Mouse (Mus musculus) CH12.LX (cell line): ENCODE data around the gene Nphp4. TPM values are rescaled to one million over a fixed set of nuclear protein-coding genes. Genes with fewer than 3 reads are reported as not detected.

Experiments used
- DNase-seq: peaks from one replicate; pipeline ENCODE4 v3.0.0-alpha.2; 2013; ENCODE audit errors: extremely low read depth
- H3K27ac ChIP-seq: 2 replicates; pipeline ENCODE4 v1.5.1; 2012; ENCODE audit warnings: low read depth, mild to moderate bottlenecking, control low read depth, moderate library complexity; ENCODE audit not compliant: insufficient read depth
- H3K27me3 ChIP-seq: replicated peaks from 2 replicates; pipeline ENCODE3; 2012; ENCODE audit warnings: inconsistent platforms
- H3K36me3 ChIP-seq, 2 experiments: replicated peaks in 1 of 2; 2 replicates each; pipeline versions ENCODE3 to v1.6.1; 2012; ENCODE audit warnings: inconsistent platforms in 1 of 2, low read length in 1 of 2, mild to moderate bottlenecking in 1 of 2, mixed read lengths in 1 of 2, moderate library complexity in 1 of 2; ENCODE audit not compliant: control insufficient read depth in 1 of 2, insufficient read depth in 1 of 2
- H3K4me1 ChIP-seq, 2 experiments: 2 replicates each; pipeline ENCODE4 v1.6.1; 2012; ENCODE audit warnings: inconsistent platforms in 1 of 2, moderate library complexity in 1 of 2; ENCODE audit not compliant: insufficient read depth in 2 of 2, control insufficient read depth in 1 of 2
- H3K4me2 ChIP-seq: 2 replicates; pipeline ENCODE4 v1.6.1; 2012; ENCODE audit warnings: low read depth, mild to moderate bottlenecking, control low read depth; ENCODE audit not compliant: poor library complexity, insufficient read depth, severe bottlenecking
- H3K4me3 ChIP-seq, 3 experiments: fragments of 150-350 bp in 1 of 3; sonication (generic) in 1 of 3; replicated peaks in 1 of 3; 2 replicates each; pipeline versions ENCODE3 to v1.5.1; 2011 to 2012; ENCODE audit warnings: low read depth in 2 of 3, low read length in 2 of 3, mild to moderate bottlenecking in 2 of 3, moderate library complexity in 2 of 3, control low read depth in 1 of 3, improper control_type of control experiment in 1 of 3, inconsistent platforms in 1 of 3, mixed read lengths in 1 of 3; ENCODE audit not compliant: poor library complexity in 1 of 3
- H3K79me2 ChIP-seq: replicated peaks from 2 replicates; pipeline ENCODE4 v1.6.1; 2012; ENCODE audit warnings: mild to moderate bottlenecking, moderate library complexity; ENCODE audit not compliant: control insufficient read depth, poor library complexity, insufficient read depth, severe bottlenecking; ENCODE audit errors: extremely low read depth
- H3K9ac ChIP-seq: 2 replicates; pipeline ENCODE4 v1.6.1; 2012; ENCODE audit warnings: low read depth, mild to moderate bottlenecking, control low read depth, moderate library complexity; ENCODE audit not compliant: insufficient read depth
- H3K9me3 ChIP-seq: replicated peaks from 2 replicates; pipeline ENCODE3; 2012; ENCODE audit warnings: low read length, inconsistent platforms, mixed read lengths
- BHLHE40 ChIP-seq: IDR thresholded peaks from 2 replicates; pipeline ENCODE4 v1.6.1; 2011; ENCODE audit warnings: mild to moderate bottlenecking, low read depth, low read length, improper control_type of control experiment
- CHD1 ChIP-seq: IDR thresholded peaks from 2 replicates; pipeline ENCODE4 v1.6.1; 2012; ENCODE audit warnings: low read depth, low read length, improper control_type of control experiment, inconsistent platforms
- ELF1 ChIP-seq: IDR thresholded peaks from 2 replicates; pipeline ENCODE4 v1.6.1; 2014; ENCODE audit warnings: low read depth, mild to moderate bottlenecking, inconsistent platforms, low read length, improper control_type of control experiment
- EP300 ChIP-seq: IDR thresholded peaks from 2 replicates; pipeline ENCODE4 v1.6.1; 2011; ENCODE audit warnings: low read length, improper control_type of control experiment
- ETS1 ChIP-seq: conservative IDR thresholded peaks from 2 replicates; pipeline ENCODE4 v1.6.1; 2012; ENCODE audit warnings: low read depth, mild to moderate bottlenecking, inconsistent platforms, low read length, improper control_type of control experiment, moderate library complexity
- GABPA ChIP-seq: IDR thresholded peaks from 2 replicates; pipeline ENCODE4 v1.6.1; 2012; ENCODE audit warnings: low read depth, low read length, improper control_type of control experiment, inconsistent platforms; ENCODE audit not compliant: insufficient replicate concordance
- HCFC1 ChIP-seq: IDR thresholded peaks from 2 replicates; pipeline ENCODE4 v1.6.1; 2012; ENCODE audit warnings: low read depth, mild to moderate bottlenecking, inconsistent platforms, low read length, improper control_type of control experiment
- IRF4 ChIP-seq: IDR thresholded peaks from 2 replicates; pipeline ENCODE4 v1.6.1; 2014; ENCODE audit warnings: low read depth, mild to moderate bottlenecking, inconsistent platforms, low read length, improper control_type of control experiment
- MAFK ChIP-seq: IDR thresholded peaks from 2 replicates; pipeline ENCODE4 v1.6.1; 2011; ENCODE audit warnings: low read length, improper control_type of control experiment; ENCODE audit not compliant: insufficient replicate concordance
- MAZ ChIP-seq: IDR thresholded peaks from 2 replicates; pipeline ENCODE4 v1.6.1; 2012; ENCODE audit warnings: low read depth, mild to moderate bottlenecking, inconsistent platforms, low read length, improper control_type of control experiment, moderate library complexity
- NRF1 ChIP-seq: IDR thresholded peaks from 2 replicates; pipeline ENCODE4 v1.6.1; 2014; ENCODE audit warnings: low read depth, mild to moderate bottlenecking, inconsistent platforms, low read length, improper control_type of control experiment, moderate library complexity
- POLR2A ChIP-seq: IDR thresholded peaks from 2 replicates; pipeline ENCODE4 v1.6.1; 2011; ENCODE audit warnings: low read depth, mild to moderate bottlenecking, improper control_type of control experiment, low read length
- POLR2AphosphoS2 ChIP-seq: IDR thresholded peaks from 2 replicates; pipeline ENCODE4 v1.6.1; 2011; ENCODE audit warnings: low read depth, low read length, improper control_type of control experiment
- RCOR1 ChIP-seq: conservative IDR thresholded peaks from 2 replicates; pipeline ENCODE4 v1.6.1; 2012; ENCODE audit warnings: low read depth, mild to moderate bottlenecking, inconsistent platforms, low read length, improper control_type of control experiment
- USF2 ChIP-seq: conservative IDR thresholded peaks from 2 replicates; pipeline ENCODE4 v1.6.1; 2011; ENCODE audit warnings: low read depth, low read length, improper control_type of control experiment
- ZC3H11A ChIP-seq: IDR thresholded peaks from 2 replicates; pipeline ENCODE4 v1.6.1; 2012; ENCODE audit warnings: low read depth, mild to moderate bottlenecking, inconsistent platforms, low read length, improper control_type of control experiment
- ZKSCAN1 ChIP-seq: IDR thresholded peaks from 2 replicates; pipeline ENCODE4 v1.6.1; 2012; ENCODE audit warnings: low read depth, inconsistent platforms, low read length, improper control_type of control experiment, borderline replicate concordance
- ZMIZ1 ChIP-seq: IDR thresholded peaks from 2 replicates; pipeline ENCODE4 v1.6.1; 2012; ENCODE audit warnings: low read depth, mild to moderate bottlenecking, inconsistent platforms, low read length, improper control_type of control experiment
- dilution Hi-C: fragments of 300-500 bp; cut with MboI; formaldehyde crosslinking; loops from 2 replicates; pipeline ENCODE4 v1.14.3; 2020; ENCODE audit warnings: low sequenced_read_pairs; ENCODE audit not compliant: extremely low pct_unique_long_range_greater_than_20kb, extremely low pct_ligation_motif_present
- in situ Hi-C: fragments of 300-500 bp; cut with MboI; formaldehyde crosslinking; loops from 3 replicates; pipeline ENCODE4 v1.14.3; 2019; ENCODE audit warnings: low sequenced_read_pairs, low pct_ligation_motif_present, low pct_unique_long_range_greater_than_20kb, mixed read lengths
- polyA plus RNA-seq: library from polyadenylated mRNA; unstranded; fragments of >175 nt; gene quantifications from 2 replicates; pipeline ENCODE4 v1.2.1, GENCODE M21; 2012; ENCODE audit warnings: low read depth; ENCODE audit not compliant: insufficient read length
- total RNA-seq, 2 experiments: library from RNA; depleted of rRNA; stranded (reverse); fragments of 300-350 nt in 1 of 2; fragments of >200 nt in 1 of 2; gene quantifications; 2 replicates each; pipeline ENCODE4 v1.2.3; 2012 to 2014

Gene Nphp4
- total and polyA plus RNA-seq, 3 experiments: 0.09 to 0.68 TPM; not detected in 1

- no peaks in the 10 kb centered on the region for H3K79me2 ChIP-seq
- no peak for DNase-seq
- dilution Hi-C loops (no loop called here), in situ Hi-C loops (no loop called here)
- peaks cover 9% of the 10 kb centered on the region for H3K27me3 ChIP-seq
- no peaks in the 10 kb centered on the region for H3K36me3 ChIP-seq
- TF ChIP-seq POLR2AphosphoS2: no peak
- no peak for TF ChIP-seq USF2
- no peak for TF ChIP-seq ZKSCAN1
- TF ChIP-seq ZC3H11A: no peak
- no peak for TF ChIP-seq RCOR1
- no peak for TF ChIP-seq GABPA
- TF ChIP-seq IRF4: no peak
- no peak for TF ChIP-seq EP300
- no peak for TF ChIP-seq BHLHE40
- no peak for TF ChIP-seq HCFC1
- no peak for TF ChIP-seq CHD1
- no peak for TF ChIP-seq ETS1
- no peak overlapping the region for H3K4me2 ChIP-seq
- H3K9ac ChIP-seq: no peak overlapping the region
- H3K4me3 ChIP-seq: no peak overlapping the region
- no peak overlapping the region for H3K27ac ChIP-seq
- H3K9me3 ChIP-seq: peaks cover 37% of the 10 kb centered on the region
- 0 out of 4 replicates have a peak, but pooled peaks cover 0 to 2% of the 10 kb centered on the region in 2 experiments for H3K4me1 ChIP-seq
These were observed 11.4 kb upstream of the Nphp4 start for GRCm38 (mm10) chr4:152465116-152465515.

DNA sequence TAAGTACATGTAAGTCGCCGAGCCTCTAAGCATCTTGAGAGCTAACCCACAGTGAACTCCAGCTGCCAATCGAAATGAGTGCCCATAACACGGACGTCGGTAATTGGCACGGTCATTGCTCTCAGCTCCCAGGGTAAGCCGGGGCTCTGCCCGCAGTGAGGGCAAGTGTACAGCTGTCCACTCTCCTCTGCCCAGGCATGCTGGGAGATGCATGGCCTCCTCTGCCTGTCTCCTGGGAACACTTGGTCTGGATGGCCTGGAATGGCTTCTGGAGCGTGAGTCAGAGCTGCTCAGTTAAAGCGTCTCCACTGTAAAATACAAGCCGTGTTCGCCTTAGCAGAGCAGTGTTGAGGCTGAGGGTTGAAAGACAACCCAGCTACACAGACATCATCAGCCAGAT is 9.9 kb upstream of the Nphp4 start:
- Histone ChIP-seq H3K4me1 (0 out of 4 replicates have a peak, but pooled peaks cover 0 to 2% of the 10 kb centered on the region in 2 experiments), H3K4me3 (no peak overlapping the region), H3K27me3 (peaks cover 5% of the 10 kb centered on the region), H3K27ac (no peak overlapping the region), H3K4me2 (no peak overlapping the region), H3K36me3 (no peaks in the 10 kb centered on the region), H3K79me2 (no peaks in the 10 kb centered on the region), H3K9me3 (peaks cover 50% of the 10 kb centered on the region), H3K9ac (no peak overlapping the region)
- no peak for DNase-seq
- in situ Hi-C loops: no loop called here
- dilution Hi-C loops: no loop called here
- TF ChIP-seq RCOR1: no peak
- TF ChIP-seq ZMIZ1: no peak
- no peak for TF ChIP-seq GABPA
- TF ChIP-seq MAZ: no peak
- no peak for TF ChIP-seq NRF1
- TF ChIP-seq MAFK: no peak
- TF ChIP-seq POLR2A: no peak
- no peak for TF ChIP-seq ELF1
